Mouse (Mus musculus) heart, postnatal 0 days (tissue): Measurements from ENCODE around the gene Vamp8. TPM values are rescaled to one million over a fixed set of nuclear protein-coding genes. Genes with fewer than 3 reads are reported as not detected.

Source experiments
- ATAC-seq: fragments of 200-750 bp; cut with Nextera tagmentation; 2 replicates; pipeline ENCODE4 v1.8.0; 2017; ENCODE audit warnings: low read depth, moderate number of reproducible peaks, moderate library complexity; ENCODE audit not compliant: insufficient read depth
- DNase-seq: peaks from one replicate; pipeline ENCODE4 v3.0.0-alpha.2; 2016; ENCODE audit warnings: low spot score
- H3K27ac ChIP-seq: fragments of 300-500 bp; sonication (generic); 2 replicates; pipeline ENCODE4 v1.5.1; 2014; ENCODE audit warnings: low read depth, mild to moderate bottlenecking
- H3K27me3 ChIP-seq: fragments of 300-500 bp; sonication (generic); 2 replicates; pipeline ENCODE4 v1.6.1; 2014; ENCODE audit warnings: low read length, mixed read lengths; ENCODE audit not compliant: control insufficient read depth, insufficient read depth
- H3K36me3 ChIP-seq: fragments of 300-500 bp; sonication (generic); replicated peaks from 2 replicates; pipeline ENCODE4 v1.6.1; 2014; ENCODE audit warnings: low read length, mixed read lengths; ENCODE audit not compliant: control insufficient read depth, insufficient read depth
- H3K4me1 ChIP-seq: fragments of 300-500 bp; sonication (generic); 2 replicates; pipeline ENCODE4 v1.6.1; 2014; ENCODE audit warnings: antibody characterized with exemption; ENCODE audit not compliant: control insufficient read depth, insufficient read depth
- H3K4me2 ChIP-seq: fragments of 300-500 bp; sonication (generic); 2 replicates; pipeline ENCODE4 v1.6.1; 2014; ENCODE audit warnings: low read depth, mild to moderate bottlenecking, low read length, moderate library complexity
- H3K4me3 ChIP-seq: fragments of 300-500 bp; sonication (generic); 2 replicates; pipeline ENCODE4 v1.5.1; 2014; ENCODE audit warnings: low read depth, low read length
- H3K9ac ChIP-seq: fragments of 300-500 bp; sonication (generic); replicated peaks from 2 replicates; pipeline ENCODE4 v1.6.1; 2014; ENCODE audit warnings: low read depth, low read length, mixed read lengths
- H3K9me3 ChIP-seq: fragments of 300-500 bp; sonication (generic); replicated peaks from 2 replicates; pipeline ENCODE4 v1.6.1; 2016; ENCODE audit warnings: low read length; ENCODE audit not compliant: control insufficient read depth
- CTCF ChIP-seq: IDR thresholded peaks from 2 replicates; pipeline ENCODE4 v1.5.1; 2016; ENCODE audit warnings: antibody characterized with exemption, control low read depth, low read depth
- EP300 ChIP-seq: IDR thresholded peaks from 2 replicates; pipeline ENCODE4 v1.6.1; 2016; ENCODE audit warnings: antibody characterized with exemption, low read depth
- WGBS: fragments of 180-500 bp; shearing (Covaris S2); extraction: QIAGEN DNeasy Blood & Tissue Kit; methylation state at CpG from one replicate; pipeline ENCODE4 v1.1.7; 2014; 5-methylcytosine and 5-hydroxymethylcytosine counted together
- polyA plus RNA-seq: library from polyadenylated mRNA; unstranded; fragments of >200 nt; fragmentation: Nextera tagmentation; extraction: Ambion mirVana; gene quantifications from 2 replicates; pipeline ENCODE4 v1.2.1, GENCODE M21; 2015
- total RNA-seq: library from RNA; depleted of rRNA; stranded (reverse); fragments of >200 nt; gene quantifications from 2 replicates; pipeline ENCODE4 v1.2.3, GENCODE M21; 2014; ENCODE audit warnings: low replicate concordance

Vamp8 gene
- total and polyA plus RNA-seq, 2 experiments from 2014 or later: 69.8 to 174 TPM

DNA sequence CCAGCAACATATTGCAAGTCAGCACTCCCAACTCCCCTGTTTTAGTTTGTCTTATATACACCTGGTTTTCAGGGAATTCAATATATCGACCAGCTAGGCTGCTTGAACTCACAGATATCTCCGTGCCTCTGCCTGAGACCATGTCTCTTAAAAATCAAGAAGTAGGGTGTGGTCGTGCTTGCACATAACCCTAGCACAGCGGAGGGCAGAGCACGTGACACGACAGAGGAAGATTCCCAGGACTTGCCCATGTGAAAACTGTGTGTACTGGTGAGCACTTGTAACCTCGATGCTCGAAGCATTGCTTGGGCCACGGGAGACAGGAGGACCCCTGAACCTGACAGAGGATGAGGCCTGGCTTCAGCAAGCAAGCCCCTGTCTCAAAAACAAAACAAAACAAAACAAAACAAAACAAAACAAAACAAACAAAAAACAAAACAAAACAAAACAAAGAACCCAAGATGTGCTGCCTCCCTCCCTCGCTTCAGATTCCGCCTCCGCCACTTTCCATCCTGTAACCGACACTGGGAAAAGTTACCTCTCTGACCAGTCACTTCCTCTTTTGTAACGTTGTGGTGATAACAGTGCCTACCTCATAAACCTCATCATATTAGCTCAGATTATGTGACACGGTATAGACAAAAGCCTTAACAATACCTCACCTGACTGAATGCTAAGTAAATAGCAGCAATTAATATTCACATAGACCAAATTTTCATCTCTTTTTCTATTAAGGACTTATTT, 15.5 kb downstream of the Vamp8 start:
- TF ChIP-seq CTCF (no peak), EP300 (no peak)
- H3K4me2 ChIP-seq: no peak overlapping the region
- H3K9me3 ChIP-seq: no peaks in the 10 kb centered on the region
- ATAC-seq (no peak), DNase-seq (no peak)
- WGBS: 65% methylated on average over 15 of the region's 15 CpGs
- no peak overlapping the region for H3K27ac ChIP-seq
- H3K9ac ChIP-seq: no peak overlapping the region
- H3K36me3 ChIP-seq: 0 out of 2 replicates have a peak, but pooled peaks cover 5% of the 10 kb centered on the region
- H3K4me3 ChIP-seq: no peak overlapping the region
- peaks cover 39% of the 10 kb centered on the region for H3K4me1 ChIP-seq
- H3K27me3 ChIP-seq: no peaks in the 10 kb centered on the region

DNA sequence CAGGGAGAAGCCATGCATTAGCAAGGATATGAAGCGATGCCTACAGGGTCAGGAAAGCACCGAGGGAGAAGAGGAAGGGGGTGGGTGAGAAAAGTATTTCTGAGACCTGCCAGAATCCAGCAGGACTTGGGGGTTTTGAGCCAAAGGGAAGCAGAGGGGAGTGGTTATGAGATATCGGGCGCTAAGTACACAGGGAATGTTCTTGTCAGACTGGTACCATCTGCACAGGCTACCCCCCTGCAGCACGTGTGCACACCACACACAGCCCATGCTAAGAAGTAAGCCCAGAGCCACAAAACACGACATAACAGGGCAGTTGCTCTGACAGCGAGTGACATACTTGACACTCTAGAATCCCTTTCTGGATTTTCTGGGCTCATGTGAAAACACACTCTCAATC, 16.3 kb downstream of the Vamp8 start:
- Histone ChIP-seq H3K9ac (no peak overlapping the region), H3K4me2 (no peak overlapping the region), H3K27me3 (no peaks in the 10 kb centered on the region), H3K4me1 (peaks cover 31% of the 10 kb centered on the region), H3K9me3 (no peaks in the 10 kb centered on the region), H3K27ac (peak overlapping the region; percentile 1; the same call in 1 of the 2 replicates), H3K4me3 (no peak overlapping the region), H3K36me3 (0 out of 2 replicates have a peak, but pooled peaks cover 7% of the 10 kb centered on the region)
- ATAC-seq (no peak), DNase-seq (peak; percentile 50)
- TF ChIP-seq CTCF: no peak
- TF ChIP-seq EP300: no peak
- 49% methylated on average over 7 of the region's 7 CpGs for WGBS

- H3K4me2 ChIP-seq: no peak overlapping the region
- H3K9ac ChIP-seq: no peak overlapping the region
- ATAC-seq (no peak), DNase-seq (no peak)
- no peaks in the 10 kb centered on the region for H3K9me3 ChIP-seq
- TF ChIP-seq CTCF: no peak
- TF ChIP-seq EP300: no peak
- no peaks in the 10 kb centered on the region for H3K27me3 ChIP-seq
- H3K4me1 ChIP-seq: peaks cover 31% of the 10 kb centered on the region
- peak overlapping the region; percentile 16 for H3K27ac ChIP-seq
- 0 out of 2 replicates have a peak, but pooled peaks cover 11% of the 10 kb centered on the region for H3K36me3 ChIP-seq
- H3K4me3 ChIP-seq: no peak overlapping the region
- 59% methylated on average over 4 of the region's 4 CpGs for WGBS
These were observed 17.3 kb downstream of the Vamp8 start for GRCm38 (mm10) chr6:72373184-72373583.

DNA sequence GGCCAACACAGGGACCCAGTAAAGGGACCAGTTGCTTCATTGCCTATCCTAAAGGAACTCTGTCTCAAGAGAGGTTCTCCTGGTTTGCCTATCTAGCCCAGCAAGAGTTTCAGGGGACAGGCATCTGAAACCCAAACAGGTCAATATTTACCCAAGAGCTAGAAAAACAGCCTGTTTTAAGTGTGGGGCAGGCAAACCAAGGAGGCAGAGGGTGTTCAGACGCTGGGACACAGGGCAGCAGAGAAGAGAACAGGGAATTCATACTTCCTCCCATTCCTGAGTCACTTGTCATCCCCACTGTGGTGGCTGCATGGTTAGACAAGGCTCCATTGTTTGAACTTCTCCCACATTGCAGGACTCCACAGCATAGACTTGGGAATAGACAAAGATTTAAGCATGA, 18.9 kb downstream of the Vamp8 start:
- Histone ChIP-seq H3K9me3 (no peaks in the 10 kb centered on the region), H3K9ac (no peak overlapping the region), H3K27me3 (no peaks in the 10 kb centered on the region), H3K4me2 (no peak overlapping the region), H3K27ac (peak overlapping the region; percentile 75), H3K36me3 (0 out of 2 replicates have a peak, but pooled peaks cover 11% of the 10 kb centered on the region), H3K4me1 (peaks cover 31% of the 10 kb centered on the region), H3K4me3 (no peak overlapping the region)
- DNase-seq (no peak), ATAC-seq (no peak)
- WGBS: 35% methylated on average over 1 of the region's 1 CpGs
- TF ChIP-seq EP300 (no peak), CTCF (no peak)

- TF ChIP-seq CTCF: no peak
- TF ChIP-seq EP300: no peak
- Histone ChIP-seq H3K4me1 (peaks cover 31% of the 10 kb centered on the region), H3K36me3 (0 out of 2 replicates have a peak, but pooled peaks cover 10% of the 10 kb centered on the region), H3K9ac (no peak overlapping the region), H3K4me3 (no peak overlapping the region), H3K9me3 (no peaks in the 10 kb centered on the region), H3K27ac (peak overlapping the region; percentile 75), H3K4me2 (no peak overlapping the region), H3K27me3 (no peaks in the 10 kb centered on the region)
- ATAC-seq (peak; percentile 58), DNase-seq (peak; percentile 48)
- WGBS: 41% methylated on average over 5 of the region's 5 CpGs
These were observed 19.4 kb downstream of the Vamp8 start for GRCm38 (mm10) chr6:72371147-72371546.
